Mouse (Mus musculus) gastrocnemius, adult 2 months (tissue): ENCODE measurements around the gene Vmn1r158. TPM values are rescaled to one million over a fixed set of nuclear protein-coding genes. Genes with fewer than 3 reads are reported as not detected.
"Not testable (repeated sequence)": the region's sequence is repeated elsewhere in the genome, so short reads cannot be mapped to it uniquely, and the experiment has no call there.

ENCODE experiments used
- DNase-seq: peaks from one replicate; pipeline ENCODE4 v3.0.0; 2022
- H3K27ac ChIP-seq: fragments of 200-600 bp; 2 replicates; pipeline ENCODE4 v1.8.1; 2022; ENCODE audit warnings: mild to moderate bottlenecking
- H3K4me3 ChIP-seq: fragments of 200-600 bp; 2 replicates; pipeline ENCODE4 v1.8.1; 2022; ENCODE audit warnings: mild to moderate bottlenecking, moderate library complexity
- intact Hi-C: fragments of 180-260 bp; cut with DNase I; formaldehyde crosslinking; loops from one replicate; pipeline ENCODE4 v1.15.1; 2025
- long read RNA-seq, 2 experiments: library from polyadenylated mRNA; stranded (forward); transcript quantifications; one replicate each; pipeline ENCODE4 v2.0.0; 2021
- total RNA-seq, 2 experiments: library from RNA; stranded (reverse); gene quantifications; 2 replicates each; pipeline ENCODE4 v1.2.3; 2021

Gene Vmn1r158
- total RNA-seq, result not detected
- long read RNA-seq, experiment 1, result 0 reads
- long read RNA-seq, experiment 2, result 0 reads

GRCm38 (mm10) chr7:22790682-22791081, at the start of gene Vmn1r158:
Vmn1r158 (minus strand) TSS chr7:22790782.
- H3K4me3 ChIP-seq, DNase-seq, H3K27ac ChIP-seq, intact Hi-C loops: not testable (repeated sequence)

DNA sequence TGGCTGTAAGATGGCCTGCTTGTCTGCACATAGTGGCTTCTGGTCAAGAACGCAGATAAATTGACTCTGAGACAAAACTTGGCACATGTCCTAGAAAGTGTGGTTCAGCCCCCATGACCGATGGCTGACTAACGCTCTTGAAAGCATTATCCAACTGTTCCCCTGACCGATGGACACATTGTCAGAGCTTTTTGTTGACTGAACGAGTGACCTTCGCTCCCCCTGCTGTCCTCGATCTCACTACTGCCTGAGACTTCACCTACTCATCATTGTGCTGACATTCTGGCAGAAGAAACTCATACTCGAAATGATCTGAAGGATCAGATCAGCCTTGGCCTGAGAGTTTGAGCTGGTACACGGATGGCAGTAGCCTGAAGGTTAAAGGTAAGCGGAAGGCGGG, 14.6 kb downstream of the Vmn1r158 start:
- DNase-seq, H3K4me3 ChIP-seq, H3K27ac ChIP-seq, intact Hi-C loops: not testable (repeated sequence)

- intact Hi-C loops, H3K27ac ChIP-seq, H3K4me3 ChIP-seq, DNase-seq: not testable (repeated sequence)
Observed at GRCm38 (mm10) chr7:22761397-22761796, 29.2 kb downstream of the Vmn1r158 start, which contains the start of gene Vmn1r157. Vmn1r157 (plus strand) TSS chr7:22761697.

Other genes starting within 250 kb of the Vmn1r158 start
- gene Gm4201, start 225.4 kb downstream of the Vmn1r158 start, total RNA-seq, result not detected
- not detected for gene Gm4565, start 202.7 kb downstream of the Vmn1r158 start, total RNA-seq
- not detected for gene Vmn1r155, start 132.8 kb downstream of the Vmn1r158 start, total RNA-seq
- gene Gm8693, start 98.5 kb downstream of the Vmn1r158 start, total RNA-seq, result not detected
- gene Gm4567, start 71.1 kb downstream of the Vmn1r158 start, total RNA-seq, result not detected
- gene Vmn1r157, start 29.1 kb downstream of the Vmn1r158 start, total RNA-seq, result not detected
- gene Vmn1r159, start 52.8 kb upstream of the Vmn1r158 start, total RNA-seq, result not detected
- gene Vmn1r160, start 80.4 kb upstream of the Vmn1r158 start, total RNA-seq, result not detected
- not detected for gene Gm4214, start 193.9 kb upstream of the Vmn1r158 start, total RNA-seq
- gene Gm4216, start 229.1 kb upstream of the Vmn1r158 start, total RNA-seq, result not detected